Mouse (Mus musculus): ENCODE data around the gene Dnah14.

The Dnah14 gene

GRCm38 (mm10) chr1:181576322-181576721 lies at the start of gene Dnah14:
TSS of gene Dnah14 (plus strand) at chr1:181576559.
- ChIA-PET POLR2A (no interaction called here), CTCF (no interaction called here)

- POLR2A ChIA-PET = no interaction called here
- CTCF ChIA-PET = interaction anchor here in 1 of 4 experiments (1.4 kb wide), 1 partner anchor 10 kb away, joined by 3 read pairs; no protein-coding TSS in a partner anchor
Observed at GRCm38 (mm10) chr1:181529368-181529767, 47.0 kb upstream of the Dnah14 start.

GRCm38 (mm10) chr1:181535165-181535873 lies 41.0 kb upstream of the Dnah14 start:
- ChIA-PET POLR2A (no interaction called here), CTCF (no interaction called here)

GRCm38 (mm10) chr1:181537627-181538525 lies 38.5 kb upstream of the Dnah14 start:
- ChIA-PET POLR2A (no interaction called here), CTCF (no interaction called here)

GRCm38 (mm10) chr1:181539846-181540769 lies 36.3 kb upstream of the Dnah14 start:
- ChIA-PET POLR2A (interaction anchor here in 1 of 4 experiments (0.6 kb wide), 1 partner anchor 148 kb away, joined by 3 read pairs; no protein-coding TSS in a partner anchor), CTCF (interaction anchor here in 1 of 4 experiments (0.6 kb wide), 1 partner anchor 731 kb away, joined by 8 read pairs; no protein-coding TSS in a partner anchor)

GRCm38 (mm10) chr1:181543711-181544383 lies 32.5 kb upstream of the Dnah14 start:
- POLR2A ChIA-PET = interaction anchor here in 2 of 4 experiments (0.5 to 1.7 kb wide), 3 partner anchors 281 to 299 kb away, joined by 3 to 4 read pairs (median 4); partner anchors contain the start of gene Lbr (in 1 of the 2)

GRCm38 (mm10) chr1:181545044-181545772 lies 31.2 kb upstream of the Dnah14 start:
- POLR2A ChIA-PET = no interaction called here
- CTCF ChIA-PET = interaction anchor here in 3 of 4 experiments (0.6 to 2.2 kb wide), 4 partner anchors 107 to 631 kb away, joined by 3 to 7 read pairs (median 4); no protein-coding TSS in a partner anchor

More at GRCm38 (mm10) chr1:181543711-181544383, 32.5 kb upstream of the Dnah14 start:
- CTCF ChIA-PET = interaction anchor here in 3 of 4 experiments (0.6 to 1.6 kb wide), 6 partner anchors 78 to 572 kb away, joined by 3 to 7 read pairs (median 3); no protein-coding TSS in a partner anchor

- POLR2A ChIA-PET = no interaction called here
- CTCF ChIA-PET = no interaction called here
Observed at GRCm38 (mm10) chr1:181549987-181550386, 26.4 kb upstream of the Dnah14 start.

GRCm38 (mm10) chr1:181550826-181551225 lies 25.5 kb upstream of the Dnah14 start:
- CTCF ChIA-PET = no interaction called here
- POLR2A ChIA-PET = no interaction called here

- POLR2A ChIA-PET = no interaction called here
- CTCF ChIA-PET = interaction anchor here in 2 of 4 experiments (0.6 to 1.4 kb wide), 2 partner anchors 76 to 173 kb away, joined by 3 to 14 read pairs; no protein-coding TSS in a partner anchor
Observed at GRCm38 (mm10) chr1:181552533-181553410, 23.6 kb upstream of the Dnah14 start.

- ChIA-PET CTCF (no interaction called here), POLR2A (no interaction called here)
Observed at GRCm38 (mm10) chr1:181555475-181555874, 20.9 kb upstream of the Dnah14 start.

- POLR2A ChIA-PET = interaction anchor here in 1 of 4 experiments (0.6 kb wide), 1 partner anchor 161 kb away, joined by 3 read pairs; no protein-coding TSS in a partner anchor
- CTCF ChIA-PET = interaction anchor here in 1 of 4 experiments (0.6 kb wide), 1 partner anchor 24 kb away, joined by 4 read pairs; no protein-coding TSS in a partner anchor
Observed at GRCm38 (mm10) chr1:181559655-181560054, 16.7 kb upstream of the Dnah14 start.

GRCm38 (mm10) chr1:181560325-181560724 lies 16.0 kb upstream of the Dnah14 start:
- ChIA-PET POLR2A (no interaction called here), CTCF (interaction anchor here in 1 of 4 experiments (0.6 to 1.0 kb wide), 2 partner anchors 14 to 23 kb away, joined by 3 to 4 read pairs; no protein-coding TSS in a partner anchor)

GRCm38 (mm10) chr1:181560896-181561767 lies 15.2 kb upstream of the Dnah14 start:
- POLR2A ChIA-PET = no interaction called here
- CTCF ChIA-PET = interaction anchor here in 1 of 4 experiments (1.0 kb wide), 1 partner anchor 15 kb away, joined by 3 read pairs; no protein-coding TSS in a partner anchor

- POLR2A ChIA-PET = no interaction called here
Observed at GRCm38 (mm10) chr1:181561768-181562444, 14.5 kb upstream of the Dnah14 start.

More at GRCm38 (mm10) chr1:181561768-181562444, 14.5 kb upstream of the Dnah14 start:
- CTCF ChIA-PET = interaction anchor here in 1 of 4 experiments (1.0 kb wide), 1 partner anchor 55 kb away, joined by 3 read pairs; no protein-coding TSS in a partner anchor
